Mouse (Mus musculus) heart, embryonic 12.5 days (tissue): ENCODE measurements around the gene Gm43191. TPM values are rescaled to one million over a fixed set of nuclear protein-coding genes. Genes with fewer than 3 reads are reported as not detected.
A peak's percentile ranks its signal among the peaks of the same experiment; 100 is the strongest.

Source experiments
- ATAC-seq: fragments of 200-750 bp; cut with Nextera tagmentation; 2 replicates; pipeline ENCODE4 v1.8.0; 2017; ENCODE audit warnings: moderate TSS enrichment, moderate library complexity; ENCODE audit not compliant: insufficient number of reproducible peaks, low FRiP score
- H3K27ac ChIP-seq: fragments of 300-500 bp; sonication (generic); 2 replicates; pipeline ENCODE4 v1.5.1; 2016; ENCODE audit warnings: mild to moderate bottlenecking, moderate library complexity; ENCODE audit not compliant: poor library complexity, severe bottlenecking
- H3K27me3 ChIP-seq: fragments of 300-500 bp; sonication (generic); replicated peaks from 2 replicates; pipeline ENCODE4 v1.6.1; 2016; ENCODE audit warnings: mild to moderate bottlenecking, moderate library complexity
- H3K36me3 ChIP-seq: fragments of 300-500 bp; sonication (generic); 2 replicates; pipeline ENCODE4 v1.6.1; 2016; ENCODE audit warnings: mild to moderate bottlenecking, moderate library complexity
- H3K4me1 ChIP-seq: fragments of 300-500 bp; sonication (generic); replicated peaks from 2 replicates; pipeline ENCODE4 v1.6.1; 2016; ENCODE audit warnings: mild to moderate bottlenecking
- H3K4me2 ChIP-seq: fragments of 300-500 bp; sonication (generic); 2 replicates; pipeline ENCODE4 v1.6.1; 2016; ENCODE audit warnings: mild to moderate bottlenecking, moderate library complexity
- H3K4me3 ChIP-seq: fragments of 300-500 bp; sonication (generic); 2 replicates; pipeline ENCODE4 v1.5.1; 2016; ENCODE audit warnings: mild to moderate bottlenecking
- H3K9ac ChIP-seq: fragments of 300-500 bp; sonication (generic); 2 replicates; pipeline ENCODE4 v1.6.1; 2016; ENCODE audit warnings: mild to moderate bottlenecking, moderate library complexity
- H3K9me3 ChIP-seq: fragments of 300-500 bp; sonication (generic); replicated peaks from 2 replicates; pipeline ENCODE4 v1.6.1; 2016; ENCODE audit warnings: mild to moderate bottlenecking, moderate library complexity
- WGBS: fragments of 180-500 bp; shearing (Covaris S2); methylation state at CpG from one replicate; pipeline ENCODE4 v1.1.7; 2016; 5-methylcytosine and 5-hydroxymethylcytosine counted together
- polyA plus RNA-seq: library from polyadenylated mRNA; unstranded; fragments of >200 nt; fragmentation: Nextera tagmentation; extraction: Ambion mirVana; gene quantifications from 2 replicates; pipeline ENCODE4 v1.2.1, GENCODE M21; 2016

Gm43191 gene
- polyA plus RNA-seq = not detected in 2 replicates

DNA sequence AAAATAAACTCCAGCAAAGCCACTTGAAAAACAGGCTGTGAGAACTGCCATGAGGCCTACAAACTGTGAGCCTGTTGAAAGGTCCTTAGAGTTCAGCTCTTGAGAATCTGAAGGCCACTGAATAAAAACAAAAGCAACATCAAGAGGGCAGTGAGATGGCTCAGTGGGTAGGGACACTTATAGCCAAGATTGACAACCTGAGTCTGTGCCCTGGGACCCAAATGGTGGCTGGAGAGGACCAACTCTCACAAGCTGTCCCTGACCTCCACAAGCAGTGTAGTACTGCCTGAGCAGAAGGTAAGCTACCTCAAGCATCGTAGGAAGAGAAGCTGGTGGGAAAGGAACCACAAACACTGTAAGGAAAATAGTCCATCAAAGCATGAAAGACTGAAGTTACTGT, at the start of gene Gm43191:
Gm43191 (minus strand) TSS at position 101 of the 400 bp plus-strand sequence.
- ATAC-seq = no peak
- 97% methylated on average over 1 of the region's 1 CpGs for WGBS
- Histone ChIP-seq H3K27me3 (no peaks in the 10 kb centered on the region), H3K36me3 (peaks cover 39% of the 10 kb centered on the region), H3K9ac (no peak within 1 kb of the TSS), H3K27ac (no peak within 1 kb of the TSS), H3K4me3 (no peak within 1 kb of the TSS), H3K9me3 (no peaks in the 10 kb centered on the region), H3K4me2 (no peak within 1 kb of the TSS), H3K4me1 (no peaks in the 10 kb centered on the region)

DNA sequence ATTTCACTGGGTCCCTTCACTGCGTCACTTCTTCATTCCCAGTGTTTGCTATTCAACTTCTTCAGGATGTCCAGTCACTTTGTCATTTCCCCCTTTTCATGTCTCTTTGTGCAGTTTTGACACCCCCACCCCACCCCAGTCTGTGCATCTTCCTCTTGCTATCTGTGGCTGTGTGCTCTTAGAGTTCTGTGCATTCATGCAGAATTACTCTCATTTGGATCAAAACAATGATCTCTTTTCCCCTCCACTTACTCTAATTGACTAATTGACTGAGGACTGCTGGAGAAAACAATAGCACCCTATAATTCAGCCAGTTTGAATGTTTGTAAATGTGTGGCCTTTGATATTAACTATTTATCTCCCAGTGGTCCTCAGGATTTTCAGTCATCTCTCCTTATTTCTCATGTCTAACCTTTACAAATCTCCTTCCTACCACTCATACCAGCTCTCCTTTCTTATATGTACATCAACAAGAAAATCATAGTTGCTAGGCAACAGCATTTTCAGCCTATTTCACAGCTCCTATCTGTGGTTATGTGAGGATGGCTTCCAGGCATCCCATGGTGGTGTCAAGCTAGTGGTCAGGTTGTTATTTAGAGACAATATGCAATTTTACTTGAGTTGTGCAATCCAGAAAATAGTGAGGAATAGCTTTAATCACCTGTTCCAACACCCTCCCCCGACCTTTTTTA, 48.6 kb upstream of the Gm43191 start:
- Histone ChIP-seq H3K4me1 (peaks cover 7% of the 10 kb centered on the region; the same call in 1 of the 2 replicates), H3K27ac (no peak overlapping the region), H3K36me3 (no peaks in the 10 kb centered on the region), H3K4me2 (no peak overlapping the region), H3K27me3 (no peaks in the 10 kb centered on the region), H3K9ac (no peak overlapping the region), H3K4me3 (no peak overlapping the region), H3K9me3 (peaks cover 5% of the 10 kb centered on the region; the same call in 1 of the 2 replicates)
- no peak for ATAC-seq
- 71% methylated on average over 2 of the region's 2 CpGs for WGBS

DNA sequence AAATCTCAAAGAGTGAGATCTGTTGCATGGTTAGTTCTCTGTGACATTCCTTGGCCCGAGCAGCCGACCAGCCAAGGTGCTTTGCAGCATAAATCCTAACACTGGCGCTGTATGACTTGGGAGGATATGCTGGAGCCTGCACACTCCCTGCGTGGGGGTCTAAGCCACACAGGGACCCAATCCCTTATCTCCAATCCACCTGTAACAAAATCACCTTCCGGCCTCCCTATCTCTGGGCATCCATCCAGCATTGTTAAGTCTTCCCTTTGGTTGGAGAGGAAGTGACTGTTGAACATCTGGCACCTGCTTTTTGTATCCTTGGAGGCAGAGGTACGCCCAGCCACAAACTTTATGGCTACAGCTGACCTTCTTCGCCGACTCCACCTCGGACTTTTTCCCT, 45.7 kb upstream of the Gm43191 start:
- 50% methylated on average over 9 of the region's 9 CpGs for whole genome bisulfite sequencing
- Histone ChIP-seq H3K9ac (no peak overlapping the region), H3K9me3 (no peaks in the 10 kb centered on the region), H3K27me3 (no peaks in the 10 kb centered on the region), H3K4me2 (0 out of 2 replicates have a peak overlapping the region, but pooled peaks have one; percentile 5), H3K4me1 (peaks cover 7% of the 10 kb centered on the region; the same call in 1 of the 2 replicates), H3K4me3 (no peak overlapping the region), H3K27ac (peak overlapping the region; percentile 8; the same call in 1 of the 2 replicates), H3K36me3 (no peaks in the 10 kb centered on the region)
- ATAC-seq = peak; percentile 55; the same call in 1 of the 2 replicates

DNA sequence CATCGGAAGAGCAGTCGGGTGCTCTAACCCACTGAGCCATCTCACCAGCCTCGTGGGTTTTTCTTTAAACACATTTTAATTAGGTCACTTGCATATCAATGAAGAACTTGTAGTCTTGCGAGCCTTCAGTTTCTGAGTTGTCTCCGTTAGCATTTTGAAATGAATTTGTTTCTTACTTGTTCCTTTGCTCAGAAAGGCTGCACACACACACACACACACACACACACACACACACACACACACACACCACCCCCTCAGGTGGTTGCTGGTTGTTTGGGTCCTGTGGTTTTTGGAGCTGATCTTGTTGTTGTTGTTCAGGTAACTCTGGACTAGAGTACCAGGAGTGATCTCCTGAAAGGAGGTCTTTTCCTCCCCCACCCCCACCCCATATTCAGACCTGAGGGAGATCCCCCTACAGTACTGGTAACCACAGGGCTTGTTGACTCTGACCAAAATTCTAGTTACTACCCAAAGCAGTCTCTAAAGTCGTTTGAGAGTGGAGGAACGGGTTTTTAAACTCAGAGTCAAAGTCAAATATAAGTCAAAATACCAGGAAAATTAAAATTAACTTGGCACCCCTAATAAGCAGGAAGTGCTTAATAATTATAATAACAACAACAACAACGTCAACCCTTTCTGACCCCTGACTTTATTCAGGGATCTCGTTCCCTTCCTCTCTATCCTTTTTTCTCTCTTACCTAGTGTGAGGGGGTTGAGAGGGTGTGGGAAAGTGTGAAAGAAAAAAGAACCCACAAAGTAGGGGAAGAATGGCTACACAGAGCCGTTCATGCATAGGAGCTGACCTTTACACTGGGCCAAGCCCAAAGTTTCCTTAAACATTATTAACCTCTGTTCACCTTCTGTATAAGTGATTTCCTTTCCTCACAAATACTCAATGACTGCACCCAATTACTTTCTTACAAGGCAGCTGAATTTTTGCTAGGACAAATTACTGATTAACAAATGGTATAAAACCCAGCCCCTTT, 42.7 kb upstream of the Gm43191 start:
- H3K4me2 ChIP-seq = no peak overlapping the region
- H3K27me3 ChIP-seq = no peaks in the 10 kb centered on the region
- no peak overlapping the region for H3K4me3 ChIP-seq
- H3K36me3 ChIP-seq = no peaks in the 10 kb centered on the region
- no peak for ATAC-seq
- H3K4me1 ChIP-seq = peaks cover 7% of the 10 kb centered on the region; the same call in 1 of the 2 replicates
- WGBS = 69% methylated on average over 10 of the region's 10 CpGs
- no peak overlapping the region for H3K27ac ChIP-seq
- H3K9me3 ChIP-seq = no peaks in the 10 kb centered on the region
- no peak overlapping the region for H3K9ac ChIP-seq

DNA sequence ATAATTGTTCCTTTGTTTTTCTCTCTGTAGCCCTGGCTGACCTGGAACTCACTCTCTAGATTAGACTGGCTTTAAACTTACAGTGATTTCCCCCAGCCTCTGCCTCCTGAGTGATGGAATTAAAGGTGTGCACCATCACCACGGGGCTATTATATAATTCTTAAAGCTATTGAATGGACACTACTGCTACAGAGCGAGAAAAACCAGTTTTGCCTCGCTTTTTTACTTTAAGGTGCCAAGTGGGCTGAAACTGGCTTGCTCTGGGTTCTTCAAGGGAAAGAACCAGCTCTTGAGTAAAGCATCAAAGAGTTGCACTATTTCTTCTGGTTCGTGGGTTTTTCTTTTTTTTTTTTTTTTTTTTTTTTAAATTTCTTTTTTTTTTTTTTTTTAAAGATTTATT, 41.9 kb upstream of the Gm43191 start:
- no peak overlapping the region for H3K4me3 ChIP-seq
- no peak for ATAC-seq
- no peaks in the 10 kb centered on the region for H3K9me3 ChIP-seq
- H3K27ac ChIP-seq = no peak overlapping the region
- H3K4me2 ChIP-seq = no peak overlapping the region
- peaks cover 7% of the 10 kb centered on the region; the same call in 1 of the 2 replicates for H3K4me1 ChIP-seq
- WGBS = 79% methylated on average over 4 of the region's 4 CpGs
- H3K9ac ChIP-seq = no peak overlapping the region
- H3K27me3 ChIP-seq = no peaks in the 10 kb centered on the region
- no peaks in the 10 kb centered on the region for H3K36me3 ChIP-seq

DNA sequence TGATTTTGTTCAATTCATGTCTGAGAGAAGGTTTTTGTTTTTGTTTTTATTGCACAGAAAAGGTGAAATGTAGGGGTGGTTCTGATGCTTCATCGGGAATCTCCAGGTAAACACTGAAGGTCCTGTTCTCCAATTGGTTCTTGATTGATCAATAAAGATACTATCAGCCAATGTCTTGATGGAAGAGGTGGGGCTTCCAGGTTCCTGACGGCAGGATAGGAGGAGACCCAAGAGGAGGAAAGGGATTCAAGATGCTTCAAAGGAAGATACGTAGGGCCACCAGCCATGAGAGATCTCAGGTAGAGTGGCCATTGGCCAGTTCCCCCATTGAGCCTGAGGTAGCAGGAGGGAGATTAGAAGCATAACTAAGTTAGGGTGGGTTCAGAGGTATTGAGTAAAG, 37.9 kb upstream of the Gm43191 start:
- Histone ChIP-seq H3K9ac (no peak overlapping the region), H3K4me2 (no peak overlapping the region), H3K4me1 (peaks cover 1% of the 10 kb centered on the region; the same call in 1 of the 2 replicates), H3K9me3 (no peaks in the 10 kb centered on the region), H3K4me3 (no peak overlapping the region), H3K27me3 (no peaks in the 10 kb centered on the region), H3K27ac (no peak overlapping the region), H3K36me3 (no peaks in the 10 kb centered on the region)
- WGBS = 50% methylated on average over 3 of the region's 3 CpGs
- no peak for ATAC-seq

DNA sequence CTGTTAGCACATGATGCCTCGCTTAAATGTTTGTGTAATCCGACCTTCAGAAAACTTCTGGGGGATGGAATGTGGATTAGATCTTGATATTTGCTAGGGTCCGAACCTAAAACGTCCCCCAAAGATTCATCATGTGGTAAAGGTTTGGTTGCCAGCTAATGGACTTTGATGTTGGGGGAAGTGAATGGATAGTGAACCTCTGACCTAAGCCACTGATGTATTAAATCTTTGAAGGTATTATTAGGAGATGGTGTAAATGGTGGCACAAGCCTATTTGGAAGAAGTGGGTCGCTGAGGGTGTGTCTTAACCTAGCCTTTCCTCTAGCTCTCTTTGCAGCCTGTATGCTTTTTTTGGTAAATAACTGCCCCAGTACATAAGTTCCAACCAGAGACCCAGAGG, 32.0 kb upstream of the Gm43191 start:
- no peak for ATAC-seq
- peak overlapping the region; percentile 82 for H3K4me2 ChIP-seq
- H3K9ac ChIP-seq = 0 out of 2 replicates have a peak overlapping the region, but pooled peaks have one; percentile 91
- whole genome bisulfite sequencing = 29% methylated on average over 5 of the region's 5 CpGs
- no peaks in the 10 kb centered on the region for H3K9me3 ChIP-seq
- H3K4me3 ChIP-seq = peak overlapping the region; percentile 92
- H3K27me3 ChIP-seq = no peaks in the 10 kb centered on the region
- H3K36me3 ChIP-seq = no peaks in the 10 kb centered on the region
- H3K4me1 ChIP-seq = peaks cover 20% of the 10 kb centered on the region
- no peak overlapping the region for H3K27ac ChIP-seq

DNA sequence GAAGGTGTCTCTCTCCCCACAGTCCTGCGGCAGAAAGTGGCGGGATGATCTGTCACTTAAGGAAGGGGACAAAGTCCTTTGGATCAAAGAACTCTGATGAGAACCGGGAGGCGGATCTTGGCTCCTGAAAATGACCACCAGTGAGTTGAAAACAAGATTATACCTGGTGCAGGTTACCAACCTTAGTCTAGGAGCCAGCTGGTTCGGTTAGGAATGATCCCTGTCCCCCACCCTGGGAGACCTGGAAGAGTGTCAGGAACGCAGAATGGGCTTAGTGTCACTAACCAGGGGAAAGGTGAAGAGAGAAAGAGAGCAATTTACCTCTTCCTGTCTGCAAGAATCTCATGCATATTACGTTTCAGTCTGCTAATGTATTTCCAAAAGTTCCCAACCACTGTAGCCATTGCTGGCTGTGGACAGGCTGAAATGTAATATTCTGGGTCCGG, 31.4 kb upstream of the Gm43191 start, which contains the start of gene Slc35a3:
Slc35a3 (minus strand) TSS at position 396 of the 446 bp plus-strand sequence.
- H3K4me1 ChIP-seq = peaks cover 20% of the 10 kb centered on the region
- 1% methylated on average over 8 of the region's 8 CpGs for WGBS
- H3K27me3 ChIP-seq = no peaks in the 10 kb centered on the region
- H3K4me3 ChIP-seq = peak within 1 kb of the TSS; percentile 92
- ATAC-seq = no peak
- no peaks in the 10 kb centered on the region for H3K36me3 ChIP-seq
- H3K9me3 ChIP-seq = no peaks in the 10 kb centered on the region
- H3K9ac ChIP-seq = peak within 1 kb of the TSS; percentile 91
- H3K27ac ChIP-seq = peak within 1 kb of the TSS; percentile 76
- peak within 1 kb of the TSS; percentile 82 for H3K4me2 ChIP-seq

DNA sequence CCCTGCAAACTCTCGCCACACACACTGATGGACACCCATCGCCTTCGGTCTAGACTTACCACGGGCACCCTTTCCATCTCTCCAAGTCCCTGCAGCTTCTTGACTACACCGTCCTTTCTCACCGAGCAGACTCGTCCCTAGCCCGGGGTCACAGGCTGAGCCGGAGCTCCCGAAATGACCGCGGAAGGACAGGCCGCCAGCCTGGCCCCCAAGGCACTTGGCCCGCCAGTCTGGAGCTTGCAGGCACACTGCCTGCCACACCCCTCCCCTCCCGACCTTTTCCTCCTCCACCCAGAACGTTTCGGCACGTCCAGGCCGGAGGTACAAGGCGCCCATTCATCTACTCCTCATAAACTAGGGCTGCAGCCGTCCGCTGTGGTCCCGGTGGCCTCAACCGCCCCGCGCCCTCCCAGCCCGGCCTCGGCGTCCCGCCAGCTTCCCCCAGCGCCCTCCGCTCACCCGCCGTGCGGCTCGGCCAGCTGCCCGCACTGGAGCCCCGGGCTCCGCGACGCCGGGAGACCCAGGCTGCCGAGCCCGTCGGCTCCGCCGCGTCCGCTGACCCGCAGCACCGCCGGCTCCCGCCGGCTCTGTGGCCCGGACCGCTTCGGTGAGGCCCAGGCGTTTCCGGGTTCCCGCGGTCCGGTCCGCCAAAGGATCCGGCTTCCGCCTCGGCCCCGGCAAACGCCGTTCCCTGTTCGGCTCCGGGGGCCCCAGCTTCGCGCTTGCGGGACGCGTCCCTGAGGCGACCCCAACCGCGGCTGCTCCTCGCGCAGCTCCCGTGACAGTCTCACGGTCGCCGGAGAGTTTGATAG, 30.8 kb upstream of the Gm43191 start:
- peak overlapping the region; percentile 91 for H3K9ac ChIP-seq
- H3K36me3 ChIP-seq = peaks cover 3% of the 10 kb centered on the region
- H3K27ac ChIP-seq = peak overlapping the region; percentile 76
- under 1% methylated on average over 85 of the region's 85 CpGs for WGBS
- H3K27me3 ChIP-seq = no peaks in the 10 kb centered on the region
- peak overlapping the region; percentile 82 for H3K4me2 ChIP-seq
- no peaks in the 10 kb centered on the region for H3K9me3 ChIP-seq
- H3K4me3 ChIP-seq = peak overlapping the region; percentile 92
- peak; percentile 89 for ATAC-seq
- H3K4me1 ChIP-seq = peaks cover 20% of the 10 kb centered on the region

DNA sequence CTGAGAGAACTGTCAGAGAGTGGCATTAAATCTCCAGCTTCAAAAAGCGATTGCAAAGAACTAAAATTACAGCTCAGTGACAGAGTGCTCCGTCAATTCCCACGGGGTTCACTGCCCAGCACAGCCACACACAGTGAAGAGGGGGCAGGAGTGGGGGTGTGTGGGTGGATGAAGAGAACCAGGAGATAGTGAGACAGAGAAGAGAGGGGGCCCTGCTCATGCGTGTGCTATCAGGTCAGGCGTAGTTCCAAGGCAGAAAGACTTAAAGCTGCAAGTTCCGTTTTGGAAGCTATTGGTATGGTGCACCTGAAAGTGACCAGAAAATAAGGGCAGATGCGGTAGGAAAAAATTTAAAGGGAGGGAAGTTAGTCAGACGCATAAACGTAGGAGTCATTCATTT, 29.9 kb upstream of the Gm43191 start:
- no peaks in the 10 kb centered on the region for H3K27me3 ChIP-seq
- H3K4me1 ChIP-seq = peaks cover 20% of the 10 kb centered on the region
- peak overlapping the region; percentile 69 for H3K9ac ChIP-seq
- H3K9me3 ChIP-seq = no peaks in the 10 kb centered on the region
- peak overlapping the region; percentile 92 for H3K4me3 ChIP-seq
- no peak overlapping the region for H3K27ac ChIP-seq
- peaks cover 7% of the 10 kb centered on the region for H3K36me3 ChIP-seq
- peak overlapping the region; percentile 82 for H3K4me2 ChIP-seq
- 24% methylated on average over 9 of the region's 9 CpGs for WGBS
- ATAC-seq = 0 out of 2 replicates have a peak, but pooled peaks have one; percentile 41
